Mouse (Mus musculus) stomach, postnatal 0 days (tissue): ENCODE data around the gene Pgbd5. TPM values are rescaled to one million over a fixed set of nuclear protein-coding genes. Genes with fewer than 3 reads are reported as not detected.
A peak's percentile ranks its signal among the peaks of the same experiment; 100 is the strongest.

Experiments used
- ATAC-seq: fragments of 200-750 bp; cut with Nextera tagmentation; 2 replicates; pipeline ENCODE4 v1.8.0; 2017; ENCODE audit not compliant: low FRiP score, low TSS enrichment
- DNase-seq: peaks from one replicate; pipeline ENCODE4 v3.0.0-alpha.2; 2016; ENCODE audit warnings: low spot score
- H3K27ac ChIP-seq: fragments of 300-500 bp; sonication (generic); replicated peaks from 2 replicates; pipeline ENCODE4 v1.5.1; 2014; ENCODE audit warnings: mild to moderate bottlenecking, control low read depth
- H3K27me3 ChIP-seq: fragments of 300-500 bp; sonication (generic); 2 replicates; pipeline ENCODE4 v1.6.1; 2014; ENCODE audit warnings: low read length; ENCODE audit not compliant: control insufficient read depth, insufficient read depth
- H3K36me3 ChIP-seq: fragments of 300-500 bp; sonication (generic); 2 replicates; pipeline ENCODE4 v1.6.1; 2014; ENCODE audit warnings: low read length, mixed read lengths; ENCODE audit not compliant: control insufficient read depth, insufficient read depth
- H3K4me1 ChIP-seq: fragments of 300-500 bp; sonication (generic); replicated peaks from 2 replicates; pipeline ENCODE4 v1.6.1; 2014; ENCODE audit warnings: antibody characterized with exemption; ENCODE audit not compliant: control insufficient read depth, insufficient read depth
- H3K4me2 ChIP-seq: fragments of 300-500 bp; sonication (generic); replicated peaks from 2 replicates; pipeline ENCODE4 v1.6.1; 2014; ENCODE audit warnings: low read depth, mild to moderate bottlenecking, control low read depth, moderate library complexity
- H3K4me3 ChIP-seq: fragments of 300-500 bp; sonication (generic); 2 replicates; pipeline ENCODE4 v1.5.1; 2014; ENCODE audit warnings: low read depth, low read length, control low read depth
- H3K9ac ChIP-seq: fragments of 300-500 bp; sonication (generic); 2 replicates; pipeline ENCODE4 v1.6.1; 2014; ENCODE audit warnings: mild to moderate bottlenecking, low read length, control low read depth, mixed read lengths
- H3K9me3 ChIP-seq: fragments of 300-500 bp; sonication (generic); 2 replicates; pipeline ENCODE4 v1.6.1; 2016; ENCODE audit warnings: low read length; ENCODE audit not compliant: control insufficient read depth
- CTCF ChIP-seq: IDR thresholded peaks from 2 replicates; pipeline ENCODE4 v1.5.1; 2016; ENCODE audit warnings: antibody characterized with exemption, low read depth, mild to moderate bottlenecking, moderate library complexity
- EP300 ChIP-seq: optimal IDR thresholded peaks from 2 replicates; pipeline ENCODE3; 2016; ENCODE audit warnings: antibody characterized with exemption
- WGBS: fragments of 180-500 bp; shearing (Covaris S2); extraction: QIAGEN DNeasy Blood & Tissue Kit; methylation state at CpG from one replicate; pipeline ENCODE4 v1.1.7; 2014; 5-methylcytosine and 5-hydroxymethylcytosine counted together
- polyA plus RNA-seq: library from polyadenylated mRNA; unstranded; fragments of >200 nt; fragmentation: Nextera tagmentation; extraction: Ambion mirVana; gene quantifications from 2 replicates; pipeline ENCODE4 v1.2.1, GENCODE M21; 2015

The Pgbd5 gene
- polyA plus RNA-seq, 1 experiment from 2014 or later: 2.0 TPM

DNA sequence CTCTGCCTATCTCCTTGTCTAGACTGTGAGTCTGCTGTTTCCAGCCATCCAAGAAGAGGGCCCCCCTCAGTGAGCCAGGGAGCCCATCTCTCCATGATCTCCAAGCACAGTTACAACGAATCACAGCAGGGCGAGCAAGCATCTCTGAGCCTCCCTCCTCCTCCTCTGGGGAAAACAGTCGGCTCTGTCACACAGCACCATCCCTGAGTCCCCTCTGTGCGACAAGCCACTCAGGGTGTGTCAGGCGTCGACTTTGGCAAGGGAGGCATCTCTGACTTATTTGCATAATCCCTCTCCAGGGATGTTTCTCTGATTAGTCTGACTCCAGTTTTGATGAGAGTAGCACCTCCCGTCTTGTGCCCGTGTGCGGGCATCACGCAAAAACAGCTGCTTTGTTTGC, 57.2 kb downstream of the Pgbd5 start:
- Histone ChIP-seq H3K4me2 (no peak overlapping the region), H3K27ac (no peak overlapping the region), H3K4me1 (no peaks in the 10 kb centered on the region), H3K36me3 (no peaks in the 10 kb centered on the region), H3K9ac (no peak overlapping the region), H3K9me3 (no peaks in the 10 kb centered on the region), H3K27me3 (no peaks in the 10 kb centered on the region), H3K4me3 (no peak overlapping the region)
- DNase-seq (no peak), ATAC-seq (no peak)
- TF ChIP-seq CTCF (no peak), EP300 (no peak)
- 63% methylated on average over 10 of the region's 10 CpGs for WGBS

DNA sequence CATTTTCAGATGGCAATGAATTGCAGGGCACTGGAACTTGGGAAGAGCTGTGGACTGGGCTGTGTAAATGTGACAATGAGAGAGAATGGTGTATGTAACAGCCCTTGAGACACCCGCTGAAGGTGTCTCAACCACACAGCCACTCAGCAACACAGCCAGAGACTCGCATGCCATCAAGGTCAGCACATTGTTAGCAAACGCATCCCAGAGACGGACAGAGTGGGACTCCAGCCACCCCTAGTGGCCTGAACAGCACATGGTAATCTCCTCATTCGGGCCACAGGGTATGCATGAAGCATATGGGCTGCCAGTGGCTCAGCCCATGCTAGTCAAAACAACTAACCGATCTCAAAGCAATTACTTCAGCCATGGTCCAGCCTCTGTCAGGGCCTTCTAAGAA, 60.2 kb downstream of the Pgbd5 start:
- H3K27me3 ChIP-seq: no peaks in the 10 kb centered on the region
- DNase-seq (no peak), ATAC-seq (no peak)
- WGBS: 68% methylated on average over 6 of the region's 6 CpGs
- H3K4me1 ChIP-seq: no peaks in the 10 kb centered on the region; the same call in 1 of the 2 replicates
- H3K27ac ChIP-seq: no peak overlapping the region
- H3K36me3 ChIP-seq: no peaks in the 10 kb centered on the region
- no peak overlapping the region for H3K9ac ChIP-seq
- TF ChIP-seq CTCF (peak; percentile 34; the same call in 1 of the 2 replicates), EP300 (no peak)
- no peaks in the 10 kb centered on the region for H3K9me3 ChIP-seq
- H3K4me3 ChIP-seq: no peak overlapping the region
- no peak overlapping the region for H3K4me2 ChIP-seq

DNA sequence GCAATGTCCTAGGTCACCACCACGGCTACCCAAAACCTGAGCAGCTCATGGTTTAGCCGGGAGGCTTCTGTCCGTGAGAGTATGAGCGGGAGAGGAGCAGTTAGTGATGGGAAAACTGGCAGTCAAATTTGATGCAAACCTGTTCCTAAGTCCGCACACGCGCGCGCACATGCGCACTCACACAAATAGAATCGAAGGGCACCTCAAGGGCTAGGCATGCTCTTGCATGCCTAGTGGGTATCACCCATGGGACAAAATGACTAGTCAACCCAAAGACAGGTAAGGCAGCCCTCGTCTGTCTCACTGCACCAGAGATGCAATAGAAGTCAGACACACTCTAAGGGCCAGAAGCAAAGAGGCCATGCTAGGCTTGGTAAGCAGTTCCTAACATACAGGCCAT, 63.1 kb downstream of the Pgbd5 start:
- ATAC-seq (no peak), DNase-seq (no peak)
- Histone ChIP-seq H3K4me2 (no peak overlapping the region), H3K4me1 (no peaks in the 10 kb centered on the region; the same call in 1 of the 2 replicates), H3K36me3 (no peaks in the 10 kb centered on the region), H3K9me3 (no peaks in the 10 kb centered on the region), H3K27ac (no peak overlapping the region), H3K27me3 (no peaks in the 10 kb centered on the region), H3K9ac (no peak overlapping the region), H3K4me3 (no peak overlapping the region)
- no peak for TF ChIP-seq CTCF
- no peak for TF ChIP-seq EP300
- 79% methylated on average over 12 of the region's 12 CpGs for WGBS

DNA sequence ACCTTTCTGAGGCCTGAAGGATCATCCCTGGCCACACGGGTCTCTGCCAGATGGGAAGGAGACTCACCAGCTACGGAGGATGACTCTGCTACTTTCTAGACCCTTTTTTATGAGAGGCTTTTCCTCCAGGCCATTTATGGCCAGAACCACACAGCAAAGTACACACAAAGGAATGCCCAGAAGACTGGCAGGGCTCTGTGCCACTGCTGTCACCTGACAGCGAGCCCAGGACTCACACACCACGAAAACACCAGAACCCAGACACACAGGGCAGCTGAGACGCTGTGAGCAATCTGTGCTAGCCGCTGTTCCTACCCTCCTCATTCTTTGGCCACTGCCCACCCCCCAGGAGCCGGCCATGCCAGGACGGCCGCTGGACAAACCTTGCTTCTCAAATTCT, 63.7 kb downstream of the Pgbd5 start:
- Histone ChIP-seq H3K27me3 (no peaks in the 10 kb centered on the region), H3K9ac (0 out of 2 replicates have a peak overlapping the region, but pooled peaks have one; percentile 2), H3K36me3 (no peaks in the 10 kb centered on the region), H3K27ac (peak overlapping the region; percentile 69; the same call in 1 of the 2 replicates), H3K4me1 (no peaks in the 10 kb centered on the region; the same call in 1 of the 2 replicates), H3K4me2 (no peak overlapping the region), H3K4me3 (no peak overlapping the region), H3K9me3 (no peaks in the 10 kb centered on the region)
- WGBS: 84% methylated on average over 9 of the region's 9 CpGs
- DNase-seq: no peak
- no peak for TF ChIP-seq CTCF
- TF ChIP-seq EP300: no peak
- no peak for ATAC-seq

DNA sequence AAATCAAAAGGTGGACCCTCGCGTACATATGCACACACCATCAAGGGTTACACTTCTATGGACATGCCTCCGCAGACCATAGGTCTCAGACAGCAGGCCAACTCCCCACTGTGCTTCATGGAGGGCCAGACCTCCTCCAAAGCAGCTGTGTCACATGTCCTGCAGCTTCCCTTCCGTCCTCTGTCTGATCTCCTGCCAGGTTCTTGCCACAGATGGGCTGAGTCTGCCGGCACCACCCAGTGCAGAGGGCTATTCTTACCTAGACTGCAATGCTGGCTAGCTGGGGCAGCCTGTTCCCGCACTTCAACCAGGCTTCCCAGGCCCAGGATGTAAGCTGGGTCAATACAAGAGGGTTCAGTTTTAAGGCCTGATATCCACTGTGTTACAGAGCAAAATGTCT, 64.3 kb downstream of the Pgbd5 start:
- no peak for ATAC-seq
- peak overlapping the region; percentile 69; the same call in 1 of the 2 replicates for H3K27ac ChIP-seq
- DNase-seq: no peak

DNA sequence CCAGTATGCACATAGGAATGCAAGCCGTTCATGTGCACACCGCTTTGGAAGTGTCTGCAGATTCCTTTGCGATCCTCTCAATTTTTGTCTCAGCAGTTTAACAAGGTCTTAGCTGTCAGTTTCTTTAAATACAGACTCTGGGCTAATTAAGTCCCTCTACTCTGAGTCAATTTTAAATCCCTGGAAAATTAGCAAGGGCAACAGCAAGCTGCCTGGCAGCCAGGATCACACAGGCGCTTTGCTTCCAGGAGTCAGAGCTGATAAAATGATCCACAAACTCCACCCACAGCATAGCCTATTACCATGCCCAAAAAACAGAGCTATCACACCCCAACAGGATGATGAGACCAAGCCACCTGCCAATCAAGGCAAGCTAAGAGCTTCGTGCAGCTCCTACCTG, 65.7 kb downstream of the Pgbd5 start:
- WGBS: 88% methylated on average over 5 of the region's 5 CpGs
- no peaks in the 10 kb centered on the region for H3K9me3 ChIP-seq
- no peaks in the 10 kb centered on the region for H3K27me3 ChIP-seq
- no peak overlapping the region for H3K9ac ChIP-seq
- TF ChIP-seq EP300 (no peak), CTCF (no peak)
- no peak overlapping the region for H3K4me2 ChIP-seq
- no peaks in the 10 kb centered on the region; the same call in 1 of the 2 replicates for H3K4me1 ChIP-seq
- ATAC-seq (no peak), DNase-seq (no peak)
- H3K36me3 ChIP-seq: no peaks in the 10 kb centered on the region
- H3K27ac ChIP-seq: no peak overlapping the region
- H3K4me3 ChIP-seq: no peak overlapping the region

More for the DNA sequence above, 64.3 kb downstream of the Pgbd5 start:
- no peaks in the 10 kb centered on the region for H3K36me3 ChIP-seq
- H3K9ac ChIP-seq: no peak overlapping the region
- H3K4me2 ChIP-seq: no peak overlapping the region
- TF ChIP-seq EP300 (no peak), CTCF (no peak)
- no peaks in the 10 kb centered on the region for H3K27me3 ChIP-seq
- H3K9me3 ChIP-seq: no peaks in the 10 kb centered on the region
- H3K4me1 ChIP-seq: no peaks in the 10 kb centered on the region; the same call in 1 of the 2 replicates
- no peak overlapping the region for H3K4me3 ChIP-seq
- WGBS: 65% methylated on average over 6 of the region's 6 CpGs
